Mouse (Mus musculus) kidney, postnatal 0 days (tissue): ENCODE results near the gene Foxn2. TPM values are rescaled to one million over a fixed set of nuclear protein-coding genes. Genes with fewer than 3 reads are reported as not detected.
"Not testable (repeated sequence)": the region's sequence is repeated elsewhere in the genome, so short reads cannot be mapped to it uniquely, and the experiment has no call there.

Experiments
- ATAC-seq: fragments of 200-750 bp; cut with Nextera tagmentation; replicated peaks from 2 replicates; pipeline ENCODE4 v1.8.0; 2017; ENCODE audit warnings: low read depth, moderate number of reproducible peaks, moderate TSS enrichment, moderate library complexity; ENCODE audit not compliant: low FRiP score
- DNase-seq: peaks from one replicate; pipeline ENCODE4 v3.0.0-alpha.2; 2016; ENCODE audit warnings: low spot score
- H3K27ac ChIP-seq: fragments of 300-500 bp; sonication (generic); 2 replicates; pipeline ENCODE4 v1.5.1; 2014; ENCODE audit warnings: mild to moderate bottlenecking
- H3K27me3 ChIP-seq: fragments of 300-500 bp; sonication (generic); 2 replicates; pipeline ENCODE4 v1.6.1; 2014; ENCODE audit warnings: low read length, mixed read lengths; ENCODE audit not compliant: insufficient read depth
- H3K36me3 ChIP-seq: fragments of 300-500 bp; sonication (generic); 2 replicates; pipeline ENCODE4 v1.6.1; 2014; ENCODE audit warnings: low read length, mixed read lengths; ENCODE audit not compliant: insufficient read depth
- H3K4me1 ChIP-seq: fragments of 300-500 bp; sonication (generic); replicated peaks from 2 replicates; pipeline ENCODE4 v1.6.1; 2014; ENCODE audit warnings: antibody characterized with exemption, low read length, mixed read lengths; ENCODE audit not compliant: insufficient read depth
- H3K4me2 ChIP-seq: fragments of 300-500 bp; sonication (generic); 2 replicates; pipeline ENCODE4 v1.6.1; 2014; ENCODE audit warnings: mild to moderate bottlenecking, low read length, moderate library complexity, mixed read lengths
- H3K4me3 ChIP-seq: fragments of 300-500 bp; sonication (generic); replicated peaks from 2 replicates; pipeline ENCODE4 v1.5.1; 2014; ENCODE audit warnings: low read depth, low read length
- H3K9ac ChIP-seq: fragments of 300-500 bp; sonication (generic); 2 replicates; pipeline ENCODE4 v1.6.1; 2014; ENCODE audit warnings: low read depth, low read length
- H3K9me3 ChIP-seq: fragments of 300-500 bp; sonication (generic); replicated peaks from 2 replicates; pipeline ENCODE4 v1.6.1; 2016; ENCODE audit warnings: low read length, inconsistent platforms, mixed read lengths
- CTCF ChIP-seq: IDR thresholded peaks from 2 replicates; pipeline ENCODE4 v1.5.1; 2016; ENCODE audit warnings: antibody characterized with exemption, low read depth, mild to moderate bottlenecking, moderate library complexity
- WGBS: fragments of 180-500 bp; shearing (Covaris S2); extraction: QIAGEN DNeasy Blood & Tissue Kit; methylation state at CpG from one replicate; pipeline ENCODE4 v1.1.7; 2014; 5-methylcytosine and 5-hydroxymethylcytosine counted together
- polyA plus RNA-seq: library from polyadenylated mRNA; unstranded; fragments of >200 nt; fragmentation: Nextera tagmentation; extraction: Ambion mirVana; gene quantifications from 2 replicates; pipeline ENCODE4 v1.2.1, GENCODE M21; 2015

Foxn2 gene
- polyA plus RNA-seq, 1 experiment from 2014 or later: 9.9 TPM

- Histone ChIP-seq H3K4me1 (no peaks in the 10 kb centered on the region), H3K27me3 (no peaks in the 10 kb centered on the region), H3K4me3 (no peak overlapping the region), H3K27ac (no peak overlapping the region), H3K4me2 (no peak overlapping the region), H3K36me3 (no peaks in the 10 kb centered on the region), H3K9ac (no peak overlapping the region), H3K9me3 (no peaks in the 10 kb centered on the region)
- no peak for DNase-seq
- 38% methylated on average over 2 of the region's 2 CpGs for WGBS
- ATAC-seq: no peak
- TF ChIP-seq CTCF: no peak
Measured at GRCm38 (mm10) chr17:88459516-88459915, 19.0 kb downstream of the Foxn2 start.

DNA sequence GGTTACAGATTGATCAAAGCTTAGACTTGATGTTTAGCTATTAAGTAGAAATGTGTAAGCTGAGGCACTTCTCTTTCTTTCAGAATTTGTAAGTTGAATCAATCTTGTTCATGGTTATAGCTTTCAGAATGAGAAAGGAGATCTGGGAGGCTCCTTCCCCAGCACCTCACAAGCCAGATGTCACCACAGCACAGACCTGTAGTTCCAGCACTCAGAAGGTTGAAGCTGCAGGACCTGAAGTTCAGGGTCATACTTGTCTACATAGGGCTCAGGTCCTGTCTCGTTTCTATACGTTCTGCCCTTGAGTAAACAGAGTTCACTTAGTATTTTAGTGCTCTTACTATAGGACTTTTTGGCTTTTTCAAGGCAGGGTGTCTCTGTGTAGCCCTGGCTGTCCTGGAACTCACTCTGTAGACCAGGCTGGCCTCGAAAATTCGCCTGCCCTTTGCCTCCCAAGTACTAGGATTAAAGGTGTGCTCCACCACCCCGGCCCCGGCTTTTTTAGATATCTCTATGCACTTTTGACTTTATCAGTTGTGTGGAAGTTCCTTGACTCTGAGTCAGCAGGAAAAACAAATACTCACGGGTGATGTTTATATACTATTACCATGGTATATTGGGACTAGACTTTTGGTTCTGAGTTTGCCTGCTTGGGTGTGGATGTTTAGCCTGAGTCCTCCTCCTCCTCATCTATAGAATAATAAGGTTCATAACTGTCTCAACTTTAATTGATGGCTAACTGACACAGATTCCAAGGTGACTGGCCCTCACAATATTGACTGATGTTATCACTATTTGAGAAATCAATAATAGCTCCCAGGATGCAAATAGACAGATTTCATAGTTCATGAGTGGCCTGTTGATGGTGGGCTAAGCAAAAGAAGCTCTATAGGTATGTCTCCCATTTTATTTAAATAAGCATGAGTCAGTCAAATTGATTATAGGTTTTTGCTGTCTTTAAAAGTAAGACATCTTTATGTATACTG lies 19.7 kb downstream of the Foxn2 start:
- ATAC-seq (no peak), DNase-seq (no peak)
- H3K27me3 ChIP-seq: no peaks in the 10 kb centered on the region
- WGBS: 80% methylated on average over 7 of the region's 7 CpGs
- H3K27ac ChIP-seq: no peak overlapping the region
- no peak overlapping the region for H3K4me3 ChIP-seq
- H3K9ac ChIP-seq: no peak overlapping the region
- H3K9me3 ChIP-seq: no peaks in the 10 kb centered on the region
- H3K4me1 ChIP-seq: no peaks in the 10 kb centered on the region
- no peak for TF ChIP-seq CTCF
- no peak overlapping the region for H3K4me2 ChIP-seq
- no peaks in the 10 kb centered on the region for H3K36me3 ChIP-seq

GRCm38 (mm10) chr17:88462658-88463057 lies 22.1 kb downstream of the Foxn2 start:
- Histone ChIP-seq H3K4me2 (no peak overlapping the region), H3K4me1 (no peaks in the 10 kb centered on the region), H3K36me3 (no peaks in the 10 kb centered on the region), H3K4me3 (no peak overlapping the region), H3K9me3 (no peaks in the 10 kb centered on the region), H3K27me3 (no peaks in the 10 kb centered on the region), H3K27ac (no peak overlapping the region), H3K9ac (no peak overlapping the region)
- WGBS: 61% methylated on average over 5 of the region's 5 CpGs
- no peak for TF ChIP-seq CTCF
- peak; percentile 10 for DNase-seq
- no peak for ATAC-seq

GRCm38 (mm10) chr17:88466591-88466990 lies 26.1 kb downstream of the Foxn2 start:
- no peak overlapping the region for H3K4me2 ChIP-seq
- no peak overlapping the region for H3K9ac ChIP-seq
- no peak for ATAC-seq

DNA sequence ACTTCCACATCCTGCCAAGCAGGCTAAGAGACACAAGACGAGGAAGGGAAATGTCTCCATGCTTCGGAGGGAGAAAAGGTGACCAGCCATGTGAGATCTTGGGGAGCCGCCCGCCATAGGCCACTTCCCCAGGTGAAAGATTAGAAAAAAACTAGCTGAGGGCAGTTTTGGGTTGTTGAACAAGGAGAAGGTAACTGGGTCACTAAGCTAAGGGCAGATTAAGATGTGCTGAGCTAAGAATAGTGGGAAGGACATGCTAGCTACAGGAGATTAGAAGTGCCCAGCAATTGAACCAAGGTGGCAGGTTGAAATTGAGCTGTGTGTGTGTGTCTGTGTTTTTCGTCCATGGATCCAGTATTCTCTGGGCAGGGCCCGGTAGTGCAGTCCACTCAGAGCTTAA lies 27.2 kb downstream of the Foxn2 start:
- no peak overlapping the region for H3K27ac ChIP-seq
- no peaks in the 10 kb centered on the region for H3K27me3 ChIP-seq
- H3K36me3 ChIP-seq: 0 out of 2 replicates have a peak, but pooled peaks cover 3% of the 10 kb centered on the region
- TF ChIP-seq CTCF: no peak
- DNase-seq (no peak), ATAC-seq (no peak)
- WGBS: 96% methylated on average over 6 of the region's 6 CpGs
- no peaks in the 10 kb centered on the region for H3K9me3 ChIP-seq
- H3K9ac ChIP-seq: no peak overlapping the region
- H3K4me1 ChIP-seq: no peaks in the 10 kb centered on the region
- no peak overlapping the region for H3K4me2 ChIP-seq
- no peak overlapping the region for H3K4me3 ChIP-seq

More at GRCm38 (mm10) chr17:88466591-88466990, 26.1 kb downstream of the Foxn2 start:
- H3K4me1 ChIP-seq: no peaks in the 10 kb centered on the region
- whole genome bisulfite sequencing: 64% methylated on average over 1 of the region's 1 CpGs
- no peaks in the 10 kb centered on the region for H3K27me3 ChIP-seq
- H3K36me3 ChIP-seq: 0 out of 2 replicates have a peak, but pooled peaks cover 3% of the 10 kb centered on the region
- no peak overlapping the region for H3K27ac ChIP-seq
- no peak for DNase-seq
- H3K4me3 ChIP-seq: no peak overlapping the region
- no peak for TF ChIP-seq CTCF
- H3K9me3 ChIP-seq: no peaks in the 10 kb centered on the region

DNA sequence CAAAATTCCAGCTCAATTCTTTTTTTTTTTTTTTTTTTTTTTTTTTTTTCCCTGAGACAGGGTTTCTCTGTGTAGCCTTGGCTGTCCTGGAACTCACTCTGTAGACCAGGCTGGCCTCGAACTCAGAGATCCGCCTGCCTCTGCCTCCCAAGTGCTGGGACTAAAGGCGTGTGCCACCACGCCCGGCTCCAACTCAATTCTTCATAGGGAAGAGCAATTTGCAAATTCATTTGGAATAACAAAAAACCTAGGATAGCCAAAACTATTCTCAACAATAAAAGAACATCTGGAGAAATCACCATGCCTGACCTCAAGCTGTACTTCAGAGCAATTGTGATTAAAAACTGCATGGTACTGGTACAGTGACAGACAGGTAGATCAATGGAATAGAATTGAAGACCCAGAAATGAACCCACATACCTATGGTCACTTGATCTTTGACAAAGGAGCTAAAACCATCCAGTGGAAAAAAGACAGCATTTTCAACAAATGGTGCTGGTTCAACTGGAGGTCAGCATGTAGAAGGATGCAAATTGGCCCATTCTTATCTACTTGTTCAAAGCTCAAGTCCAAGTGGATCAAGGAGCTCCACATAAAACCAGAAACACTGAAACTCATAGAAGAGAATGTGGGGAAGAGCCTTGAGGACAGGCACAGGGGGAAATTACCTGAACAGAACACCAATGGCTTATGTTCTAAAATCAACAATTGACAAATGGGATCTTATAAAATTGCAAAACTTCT lies 28.3 kb downstream of the Foxn2 start:
- WGBS: 98% methylated on average over 5 of the region's 5 CpGs
- not testable (repeated sequence) for H3K4me3 ChIP-seq, DNase-seq, H3K27ac ChIP-seq, H3K36me3 ChIP-seq, H3K4me2 ChIP-seq, H3K4me1 ChIP-seq, H3K9ac ChIP-seq, H3K9me3 ChIP-seq, H3K27me3 ChIP-seq, ATAC-seq
